Mouse (Mus musculus): ENCODE results near the gene Cdk9.

The Cdk9 gene

GRCm38 (mm10) chr2:32705018-32705417 is 7.9 kb downstream of the Cdk9 start:
- no peak for DNase-seq

GRCm38 (mm10) chr2:32704021-32704421 is 8.9 kb downstream of the Cdk9 start, which contains the start of gene Fpgs:
Gene Fpgs, minus strand, starts transcription at chr2:32704145.
- no peak for DNase-seq

DNA sequence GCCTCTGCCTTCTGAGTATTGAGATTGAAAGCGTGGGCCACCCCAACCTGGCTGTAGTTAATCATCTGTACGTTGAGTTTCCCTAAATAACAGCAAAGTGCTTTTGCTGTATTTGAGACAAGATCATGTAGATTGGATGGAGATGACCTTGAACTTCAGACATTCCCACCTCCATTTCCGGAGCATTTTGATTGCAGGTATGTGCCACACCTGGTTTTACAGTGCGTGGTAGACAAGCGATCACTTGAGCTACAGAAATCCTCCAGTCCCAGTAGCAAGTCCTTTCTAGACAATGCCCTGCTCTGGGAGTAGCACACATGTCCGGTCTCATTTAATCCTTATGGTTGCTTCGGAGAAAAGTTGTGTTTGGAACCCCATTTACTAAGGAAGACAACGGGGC is 9.8 kb downstream of the Cdk9 start:
- no peak for DNase-seq

DNA sequence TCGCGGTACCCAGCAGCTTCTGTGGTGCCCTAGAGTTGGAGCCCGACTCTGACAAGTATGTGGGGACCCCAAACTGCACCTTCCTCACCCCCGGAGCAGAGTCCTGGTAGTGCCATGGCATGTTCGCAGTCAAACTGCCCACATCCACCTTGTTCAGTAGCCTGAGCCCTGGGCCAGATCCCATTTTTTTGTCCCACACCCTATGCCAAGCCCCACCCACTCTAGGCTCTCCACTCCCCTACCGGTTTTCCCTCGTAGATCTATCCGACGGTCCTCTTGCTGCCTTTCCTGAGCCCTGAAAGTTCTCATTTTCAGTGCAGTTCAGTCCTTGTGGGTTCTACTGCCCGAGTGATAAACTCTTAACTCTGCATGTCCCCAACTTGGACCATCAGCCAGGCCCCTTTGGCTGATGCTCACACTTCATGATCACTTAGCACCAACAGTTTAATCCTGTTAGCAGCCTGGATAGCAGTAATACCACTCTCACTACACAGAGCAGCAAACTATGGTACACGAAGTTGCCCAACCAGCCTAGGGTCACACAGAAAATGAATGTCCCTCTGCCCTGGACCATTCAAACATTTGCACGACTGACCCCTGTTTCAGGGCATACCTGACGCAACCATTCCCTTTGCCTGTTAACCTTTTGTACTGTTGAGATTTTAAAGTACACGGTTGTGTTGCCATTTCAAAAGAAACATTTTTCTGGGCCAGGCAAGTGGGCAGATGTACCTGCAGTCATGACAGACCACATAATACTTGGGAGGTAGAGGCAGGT is 11.7 kb downstream of the Cdk9 start:
- no peak for DNase-seq

DNA sequence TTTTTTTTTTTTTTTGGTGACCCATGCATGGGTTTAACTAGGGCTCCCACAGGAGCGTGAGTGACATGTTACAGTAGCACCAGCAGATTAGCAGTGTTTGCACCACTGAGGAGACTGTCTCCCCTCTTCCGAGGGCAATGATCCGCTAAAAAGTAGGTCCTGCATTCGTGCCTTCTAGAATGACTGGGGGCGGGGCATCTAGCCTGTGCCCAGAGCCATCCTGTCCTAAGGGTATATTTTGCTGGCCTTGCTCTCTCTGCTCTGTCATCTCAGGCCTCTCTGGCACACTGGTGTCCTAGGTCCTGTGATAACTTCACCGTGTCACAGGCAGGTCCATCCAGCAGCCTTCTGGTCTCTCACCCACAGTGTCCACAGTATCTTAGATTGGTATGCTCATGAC is 13.2 kb downstream of the Cdk9 start:
- DNase-seq = no peak

DNA sequence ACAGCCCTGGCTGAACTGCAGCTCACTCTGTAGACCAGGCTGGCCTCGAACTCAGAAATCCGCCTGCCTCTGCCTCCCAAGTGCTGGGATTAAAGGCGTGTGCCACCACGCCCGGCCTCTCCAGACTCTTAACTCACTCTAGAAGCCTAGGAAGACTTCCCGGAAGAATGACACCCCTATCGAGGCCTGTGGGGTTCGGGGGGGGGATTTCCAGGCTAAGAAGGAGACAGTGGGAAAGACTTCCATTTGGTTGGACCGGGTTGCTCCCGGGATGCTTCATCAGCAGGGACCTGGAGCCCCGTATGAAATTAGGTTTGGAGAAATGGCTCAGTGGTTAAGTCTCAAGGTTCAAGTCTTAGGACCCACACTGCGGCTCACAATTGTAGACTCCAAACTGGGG is 18.2 kb downstream of the Cdk9 start:
- no peak for DNase-seq

GRCm38 (mm10) chr2:32693823-32694411 is 19.0 kb downstream of the Cdk9 start:
- peak; percentile 96 for DNase-seq

DNA sequence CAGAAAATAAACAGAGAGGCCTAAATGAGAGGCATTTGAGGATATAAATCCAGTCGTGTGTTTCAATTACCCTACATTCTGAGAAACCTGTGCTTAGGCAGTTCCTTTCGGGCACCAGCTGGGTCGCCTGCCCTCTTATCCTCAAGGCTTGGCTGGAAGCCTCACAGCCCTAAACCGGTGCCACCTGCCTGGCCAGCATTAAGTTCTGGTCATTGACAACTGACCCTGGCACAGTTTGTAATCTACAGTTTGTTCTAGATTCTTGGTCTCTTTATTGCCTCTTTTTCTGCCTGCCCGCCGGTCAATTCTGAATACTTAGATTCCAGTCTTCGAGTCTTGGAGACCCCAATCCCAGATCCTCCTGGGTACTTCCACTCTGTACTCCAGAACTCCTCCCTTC is 19.6 kb downstream of the Cdk9 start:
- DNase-seq = no peak

DNA sequence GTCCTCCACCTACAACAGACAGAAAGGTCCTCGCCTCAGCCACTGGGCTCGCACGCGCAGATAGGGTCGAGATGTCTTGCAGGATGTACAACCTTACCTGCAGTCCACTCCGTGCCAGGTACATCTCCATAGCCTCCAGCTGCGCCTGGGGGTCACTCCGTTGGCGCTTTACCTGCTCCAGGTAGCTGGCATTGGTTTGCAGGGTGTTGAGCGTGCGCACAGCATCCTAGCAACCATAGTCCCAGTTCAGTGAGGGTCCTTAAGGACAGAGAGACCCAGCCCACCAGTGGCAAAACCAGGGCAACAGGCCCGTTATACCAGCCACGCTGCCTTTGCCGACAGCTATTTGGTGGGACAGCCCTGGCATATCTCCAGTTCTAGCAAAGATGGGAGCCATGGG is 20.4 kb downstream of the Cdk9 start:
- no peak for DNase-seq

GRCm38 (mm10) chr2:32691041-32691440 is 21.8 kb downstream of the Cdk9 start:
- DNase-seq = no peak

DNA sequence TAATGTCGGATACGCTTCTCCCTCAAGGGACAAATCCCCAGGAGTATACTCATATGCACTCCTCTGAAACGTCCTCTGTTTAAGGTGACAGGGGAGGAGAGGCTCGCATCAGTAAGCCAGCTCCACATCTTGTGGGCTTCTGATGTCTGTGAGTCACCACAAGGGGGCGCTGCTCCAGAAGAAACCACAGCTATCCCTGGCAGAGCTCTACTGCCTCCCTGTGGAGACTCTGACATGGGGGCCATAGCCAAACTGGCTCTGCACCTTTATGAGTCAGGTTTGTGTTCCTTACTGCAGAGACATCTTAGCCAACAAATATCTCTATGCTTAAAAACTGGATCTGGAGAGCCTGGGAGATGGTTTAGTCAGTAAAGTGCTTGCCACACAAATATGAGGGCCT is 23.5 kb downstream of the Cdk9 start:
- peak; percentile 88 for DNase-seq

DNA sequence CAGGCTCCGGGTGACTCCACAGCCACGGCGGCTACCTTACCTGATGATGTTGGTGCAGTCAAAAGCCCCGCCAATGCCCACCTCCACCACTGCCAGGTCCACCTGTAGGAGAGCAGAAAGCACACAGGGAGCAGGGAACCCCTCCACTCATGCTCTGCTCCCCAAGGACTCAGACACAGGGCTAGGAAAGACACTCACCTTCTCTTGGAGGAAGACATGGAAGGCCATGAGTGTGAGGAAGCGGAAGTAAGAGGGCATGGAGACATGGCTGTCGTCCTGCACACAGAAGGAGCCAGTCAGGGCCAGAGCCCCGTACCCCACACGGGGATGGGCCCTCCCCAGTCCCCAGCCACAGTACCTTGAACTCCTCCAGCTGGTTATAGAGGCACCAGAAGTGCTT is 25.3 kb downstream of the Cdk9 start:
- DNase-seq = no peak

- DNase-seq = no peak
Observed at GRCm38 (mm10) chr2:32686640-32687039, 26.2 kb downstream of the Cdk9 start.

- no peak for DNase-seq
Observed at GRCm38 (mm10) chr2:32685807-32686206, 27.1 kb downstream of the Cdk9 start.

DNA sequence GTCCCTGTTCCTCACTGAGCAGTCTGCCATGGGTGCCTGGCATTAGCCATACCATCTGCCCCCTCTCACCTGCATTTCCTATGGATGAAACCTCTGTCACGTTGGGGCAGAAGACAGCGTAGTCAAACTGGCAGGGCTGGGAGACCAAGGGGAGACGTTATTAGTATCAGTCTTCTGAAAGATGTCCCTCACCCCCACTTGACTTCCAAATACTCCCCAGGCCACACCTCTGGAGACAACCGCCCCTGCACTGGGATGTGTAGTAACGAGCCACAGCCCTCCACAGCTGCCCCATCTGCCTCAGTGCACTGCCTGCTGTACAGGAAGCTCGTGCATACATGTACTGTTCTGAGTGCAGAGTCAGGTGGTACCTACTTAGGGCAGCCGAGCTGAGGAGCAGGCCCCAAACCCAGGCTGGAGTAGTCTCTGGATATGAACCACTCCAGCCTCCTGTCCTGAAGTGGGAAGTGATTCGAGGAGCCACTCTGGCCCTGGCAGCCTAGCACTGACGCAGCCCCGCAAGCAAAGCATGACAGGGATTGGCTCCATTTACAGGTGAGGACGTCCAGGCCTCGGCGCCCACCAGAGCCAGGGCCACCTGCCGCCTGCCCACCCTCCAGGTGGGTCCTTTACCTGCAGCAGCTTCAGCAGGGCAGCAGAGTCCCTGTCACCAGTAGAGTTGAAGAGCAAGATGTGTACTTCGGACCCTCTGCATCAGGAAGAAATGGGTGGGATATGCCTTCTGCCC is 28.0 kb downstream of the Cdk9 start:
- DNase-seq = no peak

GRCm38 (mm10) chr2:32683701-32684100 is 29.2 kb downstream of the Cdk9 start:
- DNase-seq = no peak

- DNase-seq = no peak
Observed at GRCm38 (mm10) chr2:32682721-32683417, 30.0 kb downstream of the Cdk9 start.

- DNase-seq = no peak
Observed at GRCm38 (mm10) chr2:32681754-32682153, 31.1 kb downstream of the Cdk9 start.

DNA sequence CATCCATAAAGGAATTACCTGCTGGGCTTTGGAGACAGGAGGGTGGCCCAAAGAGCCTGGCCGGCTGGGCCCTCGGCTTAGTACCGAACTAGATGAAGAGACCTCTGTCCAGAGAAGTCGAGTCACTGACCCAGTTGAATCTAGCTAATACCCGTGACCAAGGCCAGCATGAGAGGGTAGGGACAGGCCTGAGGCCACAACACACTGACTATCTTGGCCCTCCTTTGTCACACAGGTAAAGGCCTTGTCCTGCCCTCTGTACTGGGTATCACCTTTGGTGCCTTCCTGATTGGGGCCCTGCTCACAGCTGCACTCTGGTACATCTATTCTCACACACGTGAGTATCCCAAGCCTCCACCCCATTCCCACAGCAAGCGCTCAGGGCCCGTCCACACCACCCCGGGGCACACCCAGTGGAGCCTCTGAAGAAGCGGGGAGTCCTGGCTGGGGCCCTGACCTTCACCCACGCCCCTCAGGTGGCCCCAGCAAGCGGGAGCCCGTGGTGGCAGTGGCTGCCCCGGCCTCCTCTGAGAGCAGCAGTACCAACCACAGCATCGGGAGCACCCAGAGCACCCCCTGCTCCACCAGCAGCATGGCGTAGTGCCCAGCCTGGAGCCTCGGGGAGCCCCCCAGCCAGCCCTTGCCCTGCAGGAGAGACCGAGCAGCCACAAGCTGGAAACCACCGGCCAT is 31.8 kb downstream of the Cdk9 start:
- DNase-seq = no peak

DNA sequence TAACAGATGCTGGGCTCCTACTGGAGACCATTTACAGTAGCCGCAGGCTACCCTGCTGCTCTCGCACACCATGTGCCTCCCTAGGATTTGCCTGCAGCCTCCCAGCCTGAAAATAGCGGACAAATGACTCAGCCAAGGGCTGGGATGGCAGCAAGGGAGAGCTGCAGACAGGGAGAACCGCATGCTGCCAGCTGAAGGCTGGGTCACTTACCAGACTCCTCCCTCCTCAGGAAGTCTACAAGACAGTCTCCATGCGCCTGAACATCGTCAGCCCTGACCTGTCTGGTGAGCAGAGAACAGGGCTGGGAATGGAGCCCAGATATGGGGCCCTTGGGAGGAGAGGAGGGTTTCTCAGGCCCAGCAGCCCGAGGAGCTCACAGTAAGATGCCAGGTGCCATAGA is 32.8 kb downstream of the Cdk9 start:
- DNase-seq = peak; percentile 59

DNA sequence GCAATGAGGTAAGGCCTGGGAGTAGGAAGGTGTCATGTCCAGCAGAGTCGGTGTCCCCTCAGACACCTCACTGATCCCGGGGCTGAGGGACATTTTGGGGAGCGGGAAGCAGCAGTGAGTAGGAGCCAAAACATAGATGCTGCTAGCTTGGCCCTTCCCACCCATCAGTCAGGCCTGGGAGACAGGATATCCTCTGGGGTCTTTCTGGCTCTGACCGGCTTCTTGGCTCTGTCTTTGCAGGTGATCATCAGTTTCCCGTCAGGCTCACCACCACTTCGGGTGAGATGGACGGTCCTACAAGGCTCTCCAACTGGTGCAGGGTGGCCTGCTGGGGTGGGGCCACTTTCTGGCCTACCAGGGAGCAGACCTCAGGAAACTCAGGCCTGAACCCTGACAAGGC is 35.2 kb downstream of the Cdk9 start:
- no peak for DNase-seq

DNA sequence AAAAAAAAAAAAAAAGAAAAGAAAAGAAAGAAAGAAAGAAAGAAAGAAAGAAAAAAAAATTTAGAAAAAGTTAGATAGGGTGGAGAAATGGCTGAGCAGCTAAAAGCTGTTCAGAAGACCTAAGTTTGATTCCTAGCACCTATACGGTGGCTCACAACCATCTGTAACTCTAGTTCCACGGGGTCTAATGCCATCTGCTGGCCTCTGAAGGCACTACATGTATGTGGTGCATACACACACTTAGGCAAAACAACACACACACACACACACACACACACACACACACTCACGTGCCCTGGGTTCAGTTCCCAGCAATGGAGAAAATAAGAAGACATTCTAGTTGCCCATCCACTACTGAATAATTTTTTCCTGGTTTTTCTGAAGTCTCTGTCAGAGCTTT is 36.1 kb downstream of the Cdk9 start:
- no peak for DNase-seq

Data from right cerebral cortex, postnatal 25 days (tissue).